Mouse (Mus musculus) spleen, postnatal 14 days (tissue): ENCODE measurements around the gene Fbxl2.
"Not testable (repeated sequence)": the region's sequence is repeated elsewhere in the genome, so short reads cannot be mapped to it uniquely, and the experiment has no call there.

ENCODE experiments used
- DNase-seq, 2 experiments: peaks; one replicate each; pipeline ENCODE4 v3.0.0; 2021 to 2022; ENCODE audit warnings: low spot score in 2 of 2

Fbxl2 gene

DNA sequence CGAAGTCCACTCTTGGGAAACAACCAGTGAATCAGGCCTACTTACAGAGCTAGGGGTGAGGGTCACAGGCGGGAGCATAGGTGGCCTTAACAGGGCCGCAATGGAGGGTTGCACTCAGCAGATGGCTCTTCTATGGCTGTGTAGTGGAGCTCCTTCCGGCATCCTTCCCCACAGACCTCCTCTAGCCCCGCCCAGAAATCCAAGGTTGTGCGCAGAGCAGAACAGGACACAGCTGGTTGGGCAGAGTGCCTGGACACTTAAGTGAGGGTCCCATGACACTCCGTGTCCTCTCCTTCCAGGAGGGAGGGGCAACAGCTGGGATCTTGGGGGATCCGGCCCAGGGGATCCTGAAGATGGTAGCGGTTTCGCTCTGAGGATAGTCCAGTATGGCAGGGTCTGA lies at the start of gene Fbxl2:
Gene Fbxl2 (minus strand): TSS at position 164 of the 400 bp plus-strand sequence.
- no peak for DNase-seq

DNA sequence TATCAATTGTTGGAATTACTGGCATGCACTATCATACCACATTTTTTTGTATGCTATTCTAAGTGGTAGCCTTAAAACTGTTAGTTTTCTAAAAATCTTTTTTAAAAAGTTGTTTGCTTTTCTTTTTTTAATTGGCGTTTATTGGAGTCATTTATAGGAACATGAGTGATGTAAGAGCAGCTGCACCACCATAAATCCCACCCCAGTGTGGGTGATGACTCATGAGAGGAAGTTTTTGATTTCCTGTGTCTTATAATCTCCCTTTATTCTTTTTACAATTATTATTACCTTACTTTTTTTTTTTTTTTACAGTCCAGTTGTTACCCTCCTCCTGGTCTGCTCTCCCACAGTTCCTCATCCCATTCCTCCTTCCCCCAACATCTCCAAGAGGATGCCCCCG lies 48.9 kb upstream of the Fbxl2 start:
- DNase-seq: no peak

DNA sequence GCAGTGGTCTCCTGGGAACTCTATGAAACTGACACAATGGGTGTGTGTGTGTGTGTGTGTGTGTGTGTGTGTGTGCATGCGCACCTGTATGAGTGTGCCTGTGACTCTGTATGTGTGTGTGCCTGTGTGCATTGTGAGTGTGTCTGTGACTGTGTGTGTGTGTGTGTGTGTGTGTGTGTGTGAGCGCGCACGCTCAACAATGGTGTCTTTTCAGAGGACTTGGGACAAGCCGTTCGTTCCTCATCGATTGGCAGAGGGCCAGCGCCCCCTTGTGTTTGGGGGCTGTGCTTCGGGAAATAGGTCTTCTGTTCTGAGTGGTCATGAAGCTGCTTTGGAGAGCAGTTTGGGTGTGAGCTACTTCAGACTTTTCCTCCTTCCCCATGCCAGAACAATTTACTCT lies 46.2 kb upstream of the Fbxl2 start:
- DNase-seq: not testable (repeated sequence)

DNA sequence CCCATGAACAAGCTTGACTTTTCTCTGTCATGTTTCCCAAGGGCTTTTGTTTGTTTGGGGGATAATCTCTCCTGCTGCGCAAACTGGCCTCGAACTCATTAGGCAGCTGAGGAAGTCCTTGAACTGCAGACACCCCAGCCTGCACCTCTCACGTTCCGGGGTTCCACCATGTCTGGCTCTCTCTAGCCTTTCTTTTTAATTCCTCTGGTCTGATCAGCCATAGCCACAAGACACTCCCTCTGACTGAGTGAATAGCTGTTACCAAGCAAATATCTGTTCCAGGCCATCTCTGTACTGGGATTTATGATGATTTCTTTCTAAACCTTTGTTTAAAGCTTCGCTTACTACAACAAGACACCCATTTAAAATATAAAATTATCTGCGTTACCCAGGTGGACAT lies 42.9 kb upstream of the Fbxl2 start:
- DNase-seq: not testable (repeated sequence)

- no peak for DNase-seq
These were observed 41.3 kb upstream of the Fbxl2 start for GRCm38 (mm10) chr9:114087106-114087815.

GRCm38 (mm10) chr9:114086422-114086821 lies 40.4 kb upstream of the Fbxl2 start:
- DNase-seq: no peak

- DNase-seq: no peak
These were observed 27.7 kb upstream of the Fbxl2 start for GRCm38 (mm10) chr9:114073681-114074080.

GRCm38 (mm10) chr9:114069372-114069771 lies 23.4 kb upstream of the Fbxl2 start:
- no peak for DNase-seq

DNA sequence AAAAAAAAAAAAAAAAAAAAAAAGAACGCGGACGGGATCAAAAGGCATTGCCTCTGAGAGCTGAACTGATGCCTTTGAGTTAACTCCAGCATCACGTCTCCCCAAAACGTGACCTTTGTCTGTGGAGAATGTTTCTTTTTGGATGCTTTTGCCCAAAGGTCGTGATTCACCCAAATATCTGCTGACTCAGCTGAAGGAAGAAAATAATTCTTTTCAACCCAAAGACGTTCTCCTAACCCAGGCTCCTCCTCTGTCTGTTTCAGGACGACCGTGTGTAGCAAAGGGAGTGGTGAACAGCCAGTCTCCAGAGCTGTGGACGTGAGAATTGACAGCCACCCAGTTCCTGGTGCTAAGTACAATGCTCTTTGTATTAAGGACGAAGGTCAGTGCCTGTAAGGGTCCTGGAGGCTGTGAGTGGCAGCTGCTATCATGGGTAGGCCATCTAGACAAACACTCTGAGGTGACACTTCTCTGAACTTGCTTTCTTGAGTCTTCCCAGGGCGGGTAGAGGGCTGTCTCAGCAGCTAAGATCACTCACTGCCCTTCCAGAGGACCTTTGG lies 22.6 kb upstream of the Fbxl2 start:
- no peak for DNase-seq

GRCm38 (mm10) chr9:114057090-114057796 lies 11.3 kb upstream of the Fbxl2 start, which contains the start of gene Susd5:
Susd5 (plus strand) TSS chr9:114057140.
- DNase-seq: no peak

- no peak for DNase-seq
These were observed 6.9 kb upstream of the Fbxl2 start for GRCm38 (mm10) chr9:114052866-114053265.

- no peak for DNase-seq
These were observed 6.0 kb upstream of the Fbxl2 start for GRCm38 (mm10) chr9:114052031-114052430.

- no peak for DNase-seq
These were observed 4.8 kb upstream of the Fbxl2 start for GRCm38 (mm10) chr9:114050778-114051177.

DNA sequence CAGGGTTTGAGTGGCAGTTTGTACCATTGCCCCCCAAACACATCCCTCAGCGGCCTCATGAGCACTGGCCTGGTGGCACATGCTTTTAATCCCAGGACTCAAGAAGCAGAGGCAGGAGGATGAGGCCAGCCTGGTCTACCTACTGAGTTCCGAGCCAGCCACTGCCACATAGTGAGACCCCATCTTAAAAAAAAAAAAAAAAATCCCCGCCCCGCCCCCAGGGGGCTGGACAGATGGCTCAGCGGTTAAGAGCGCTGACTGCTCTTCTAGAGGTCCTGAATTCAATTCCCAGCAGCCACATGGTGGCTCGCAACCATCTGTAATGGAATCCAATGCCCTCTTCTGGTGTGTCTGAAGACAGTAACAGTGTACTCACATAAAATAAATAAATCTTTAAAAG lies 4.1 kb upstream of the Fbxl2 start:
- no peak for DNase-seq

DNA sequence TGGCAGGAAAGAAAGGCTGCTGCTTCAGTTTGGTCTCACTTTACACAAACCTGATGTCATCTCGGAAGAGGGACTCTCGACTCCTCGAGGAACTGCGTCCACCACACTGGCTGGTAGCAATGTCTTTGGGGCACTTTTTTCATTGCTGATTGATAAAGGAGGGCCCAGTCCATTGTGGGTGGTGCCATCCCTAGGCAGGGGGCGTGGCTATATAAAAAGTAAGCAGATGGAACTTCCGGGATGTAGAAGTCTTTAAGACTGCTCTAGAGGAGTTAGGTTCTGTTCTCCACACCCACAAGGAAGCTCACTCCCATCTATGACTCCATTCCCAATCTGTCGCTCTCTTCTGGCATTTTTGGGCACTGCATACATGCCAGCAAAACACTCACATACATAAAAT lies 685 bp upstream of the Fbxl2 start:
- DNase-seq: no peak

DNA sequence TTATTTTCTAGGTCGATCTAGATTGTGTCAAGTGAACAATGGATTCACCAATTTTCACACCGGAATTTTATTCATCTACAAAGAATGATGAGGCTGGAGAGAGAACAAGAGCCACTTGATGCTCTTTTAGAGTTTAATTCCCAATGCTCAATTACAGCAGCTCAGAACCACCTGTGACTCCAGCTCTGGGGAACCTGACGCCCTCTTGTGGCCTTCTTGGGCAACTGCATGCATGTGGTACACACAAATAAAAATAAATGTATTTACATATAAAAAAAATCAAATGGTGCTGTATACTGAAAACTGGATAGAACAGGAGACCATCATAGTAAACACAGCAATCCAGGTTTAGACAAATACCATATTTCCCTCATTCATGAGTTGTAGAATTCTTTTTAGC lies 1.5 kb downstream of the Fbxl2 start:
- DNase-seq: no peak

- no peak for DNase-seq
These were observed 3.5 kb downstream of the Fbxl2 start for GRCm38 (mm10) chr9:114042490-114042889.

DNA sequence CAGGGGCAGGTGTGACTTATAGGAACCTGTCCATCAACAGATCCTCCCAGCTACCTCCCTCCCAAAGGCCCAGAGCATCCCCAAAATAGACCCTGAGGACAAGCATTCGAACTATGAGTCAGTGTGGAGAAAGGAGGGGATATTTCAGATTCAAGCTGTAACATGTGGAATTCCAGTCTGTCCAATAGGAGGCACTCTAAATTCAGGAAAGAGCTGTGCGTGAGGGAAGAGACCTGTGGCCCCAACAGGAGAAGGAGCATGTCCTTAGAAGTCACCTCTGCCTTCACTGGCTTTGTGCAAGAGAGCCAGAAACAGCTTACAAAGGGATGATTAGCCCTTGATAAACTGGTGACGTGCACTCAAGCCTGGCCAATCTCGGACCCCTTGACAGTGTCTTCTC lies 5.0 kb downstream of the Fbxl2 start:
- DNase-seq: no peak

- peak; percentile 27 to 47 for DNase-seq
These were observed 19.6 kb downstream of the Fbxl2 start for GRCm38 (mm10) chr9:114026261-114026934.

DNA sequence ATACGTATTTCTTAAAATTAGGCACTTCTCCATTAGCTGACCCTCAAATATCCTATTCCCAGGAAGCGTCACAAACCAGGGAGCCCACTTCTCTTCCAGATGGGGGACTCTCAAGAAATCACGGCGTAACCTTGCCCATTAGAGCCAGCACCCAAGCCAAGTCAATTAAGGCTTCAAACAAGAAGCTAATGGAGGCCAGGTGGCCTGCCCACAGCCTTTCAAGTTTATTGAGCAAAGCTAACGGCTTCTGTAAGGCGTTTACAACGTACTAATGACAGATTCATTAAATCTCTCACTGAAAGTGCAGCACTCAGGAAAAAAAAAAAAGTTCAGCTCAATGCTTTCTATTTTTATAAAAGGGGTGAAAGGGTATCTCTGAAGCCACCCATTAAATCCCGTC lies 20.1 kb downstream of the Fbxl2 start:
- no peak for DNase-seq

GRCm38 (mm10) chr9:114025182-114025581 lies 20.8 kb downstream of the Fbxl2 start:
- no peak for DNase-seq

- no peak for DNase-seq
These were observed 23.9 kb downstream of the Fbxl2 start for GRCm38 (mm10) chr9:114022141-114022540.
